Mouse (Mus musculus) forebrain, embryonic 14.5 days (tissue): ENCODE measurements around the gene Slc30a4. TPM values are rescaled to one million over a fixed set of nuclear protein-coding genes. Genes with fewer than 3 reads are reported as not detected.

Source experiments
- ATAC-seq: fragments of 200-750 bp; cut with Nextera tagmentation; 2 replicates; pipeline ENCODE4 v1.8.0; 2017; ENCODE audit warnings: mild to moderate bottlenecking, moderate library complexity
- DNase-seq: peaks from one replicate; pipeline ENCODE4 v3.0.0-alpha.2; 2015; ENCODE audit warnings: low spot score
- H3K27ac ChIP-seq: fragments of 300-500 bp; sonication (generic); 2 replicates; pipeline ENCODE4 v1.5.1; 2014; ENCODE audit warnings: low read depth, mild to moderate bottlenecking, control low read depth, low read length, moderate library complexity
- H3K27me3 ChIP-seq: fragments of 300-500 bp; sonication (generic); replicated peaks from 2 replicates; pipeline ENCODE4 v1.6.1; 2014; ENCODE audit warnings: low read length, control low read depth, mixed read lengths; ENCODE audit not compliant: control insufficient read depth, insufficient read depth
- H3K36me3 ChIP-seq: fragments of 300-500 bp; sonication (generic); 2 replicates; pipeline ENCODE4 v1.6.1; 2014; ENCODE audit warnings: low read length, control low read depth; ENCODE audit not compliant: control insufficient read depth, insufficient read depth
- H3K4me1 ChIP-seq: fragments of 300-500 bp; sonication (generic); 2 replicates; pipeline ENCODE4 v1.6.1; 2014; ENCODE audit warnings: antibody characterized with exemption, low read length, control low read depth; ENCODE audit not compliant: control insufficient read depth, insufficient read depth
- H3K4me2 ChIP-seq: fragments of 300-500 bp; sonication (generic); 2 replicates; pipeline ENCODE4 v1.6.1; 2014; ENCODE audit warnings: mild to moderate bottlenecking, control low read depth, low read length
- H3K4me3 ChIP-seq: fragments of 300-500 bp; sonication (generic); 2 replicates; pipeline ENCODE4 v1.5.1; 2014; ENCODE audit warnings: low read depth, low read length, control low read depth
- H3K9ac ChIP-seq: fragments of 300-500 bp; sonication (generic); 2 replicates; pipeline ENCODE4 v1.6.1; 2014; ENCODE audit warnings: mild to moderate bottlenecking, low read length, control low read depth, moderate library complexity
- H3K9me3 ChIP-seq: fragments of 300-500 bp; sonication (generic); replicated peaks from 2 replicates; pipeline ENCODE4 v1.6.1; 2016; ENCODE audit warnings: low read length, control low read depth, mixed read lengths; ENCODE audit not compliant: control insufficient read depth
- WGBS: fragments of 180-500 bp; shearing (Covaris S2); extraction: QIAGEN DNeasy Blood & Tissue Kit; methylation state at CpG from one replicate; pipeline ENCODE4 v1.1.7; 2014; 5-methylcytosine and 5-hydroxymethylcytosine counted together
- polyA plus RNA-seq: library from polyadenylated mRNA; unstranded; fragments of >200 nt; fragmentation: Nextera tagmentation; extraction: Ambion mirVana; gene quantifications from 2 replicates; pipeline ENCODE4 v1.2.1, GENCODE M21; 2014

The Slc30a4 gene
- polyA plus RNA-seq = 9.8 and 10.0 TPM in 2 replicates

DNA sequence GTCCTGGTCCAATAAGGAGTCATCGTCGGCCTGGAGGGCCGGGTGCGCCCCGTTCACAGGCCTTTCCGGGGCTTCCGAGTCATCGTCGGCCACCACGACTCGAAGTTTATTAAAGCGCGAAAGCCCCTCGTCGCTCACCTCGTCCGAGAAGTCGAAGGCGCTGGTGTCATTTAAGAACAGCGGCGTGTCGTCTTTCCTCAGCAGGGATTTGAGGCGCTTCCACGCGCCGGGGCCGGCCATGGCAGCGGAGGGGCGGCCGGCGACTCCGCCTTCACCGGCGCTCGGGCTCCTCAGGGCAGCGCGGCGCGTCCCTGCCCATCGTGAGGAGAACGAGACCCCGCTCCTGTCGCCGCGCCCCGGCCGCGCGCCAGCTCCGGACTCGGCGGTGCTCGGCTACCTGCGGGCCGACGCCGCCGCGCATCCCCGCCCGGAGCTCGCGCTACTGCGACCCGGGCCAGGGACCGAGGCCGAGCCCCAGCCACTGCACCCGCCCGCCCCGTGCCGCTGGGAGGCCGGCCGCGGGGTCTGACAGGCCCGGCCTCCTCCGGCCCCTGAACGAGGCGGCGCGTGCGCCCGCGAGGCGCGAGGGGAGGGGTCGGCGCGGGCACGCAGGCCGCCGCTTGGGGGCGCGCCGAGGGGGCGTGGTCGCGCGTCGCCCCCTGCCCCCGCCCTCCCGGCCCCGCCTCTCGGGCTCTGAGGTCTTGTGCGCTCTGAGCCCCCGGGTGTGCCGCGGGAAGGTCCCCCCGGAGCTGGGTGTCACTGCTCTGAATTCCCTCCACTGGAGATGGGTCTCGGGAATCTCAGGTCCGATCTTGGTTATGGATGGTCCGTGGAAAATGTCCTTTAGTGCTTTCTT, at the start of gene Slc30a4:
Slc30a4 (minus strand) TSS at position 483 of the 856 bp plus-strand sequence.
- peak within 1 kb of the TSS; percentile 83 for H3K9ac ChIP-seq
- no peaks in the 10 kb centered on the region for H3K9me3 ChIP-seq
- no peaks in the 10 kb centered on the region for H3K27me3 ChIP-seq
- WGBS = under 1% methylated on average over 89 of the region's 111 CpGs
- peak within 1 kb of the TSS; percentile 86 for H3K4me2 ChIP-seq
- H3K4me1 ChIP-seq = peaks cover 15% of the 10 kb centered on the region
- H3K4me3 ChIP-seq = peak within 1 kb of the TSS; percentile 67
- no peaks in the 10 kb centered on the region for H3K36me3 ChIP-seq
- 0 out of 2 replicates have a peak within 1 kb of the TSS, but pooled peaks have one; percentile 14 for H3K27ac ChIP-seq
- peak; percentile 98 for ATAC-seq
- DNase-seq = peak; percentile 82

DNA sequence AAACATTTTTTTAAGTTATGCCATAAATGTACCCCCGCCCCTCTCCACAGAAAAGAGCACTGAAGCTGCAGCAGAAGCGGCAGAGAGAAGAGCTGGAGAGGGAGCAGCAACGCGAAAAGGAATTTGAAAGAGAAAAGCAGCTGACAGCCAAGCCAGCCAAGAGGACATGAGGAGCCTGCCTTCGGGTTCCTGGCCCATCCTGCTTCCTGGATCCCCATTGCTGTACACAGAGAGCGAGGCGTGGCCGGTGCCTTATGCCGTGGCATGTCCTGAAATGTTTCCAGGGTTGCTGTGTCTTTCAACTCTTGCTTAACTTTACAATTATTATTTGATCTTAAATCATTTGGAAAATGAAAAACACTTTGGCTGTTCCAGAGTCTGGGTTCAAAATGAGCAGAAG, 44.0 kb upstream of the Slc30a4 start:
- Histone ChIP-seq H3K9ac (no peak overlapping the region), H3K9me3 (no peaks in the 10 kb centered on the region), H3K4me2 (no peak overlapping the region), H3K4me3 (no peak overlapping the region), H3K36me3 (peaks cover 46% of the 10 kb centered on the region), H3K27me3 (no peaks in the 10 kb centered on the region), H3K27ac (no peak overlapping the region), H3K4me1 (no peaks in the 10 kb centered on the region)
- DNase-seq (no peak), ATAC-seq (no peak)
- WGBS = 89% methylated on average over 9 of the region's 9 CpGs

DNA sequence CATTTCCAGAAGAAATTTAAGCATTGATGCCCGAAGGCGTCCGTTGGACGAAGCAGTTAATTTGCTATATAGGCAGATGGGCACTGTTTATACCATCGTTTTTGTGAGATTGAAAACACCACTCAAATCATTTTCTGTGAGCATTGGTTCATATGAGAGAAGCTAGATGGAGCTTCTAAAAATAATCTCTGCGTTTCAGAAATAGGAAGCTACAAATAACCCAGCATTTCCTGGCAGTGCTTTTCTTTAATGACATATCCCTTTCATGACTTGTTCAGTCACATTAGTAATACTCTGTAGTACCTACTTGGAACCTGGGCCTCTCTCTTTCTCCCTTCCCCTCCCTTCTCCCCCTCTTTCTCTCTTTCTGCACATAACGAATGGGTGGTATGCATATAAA, 36.6 kb upstream of the Slc30a4 start:
- H3K4me1 ChIP-seq = peaks cover 10% of the 10 kb centered on the region; the same call in 1 of the 2 replicates
- no peaks in the 10 kb centered on the region for H3K9me3 ChIP-seq
- ATAC-seq (no peak), DNase-seq (peak; percentile 1)
- WGBS = 36% methylated on average over 7 of the region's 7 CpGs
- peak overlapping the region; percentile 78 for H3K4me2 ChIP-seq
- H3K9ac ChIP-seq = peak overlapping the region; percentile 95
- 0 out of 2 replicates have a peak, but pooled peaks cover 8% of the 10 kb centered on the region for H3K36me3 ChIP-seq
- 0 out of 2 replicates have a peak, but pooled peaks cover 4% of the 10 kb centered on the region for H3K27me3 ChIP-seq
- peak overlapping the region; percentile 84 for H3K4me3 ChIP-seq
- no peak overlapping the region for H3K27ac ChIP-seq

DNA sequence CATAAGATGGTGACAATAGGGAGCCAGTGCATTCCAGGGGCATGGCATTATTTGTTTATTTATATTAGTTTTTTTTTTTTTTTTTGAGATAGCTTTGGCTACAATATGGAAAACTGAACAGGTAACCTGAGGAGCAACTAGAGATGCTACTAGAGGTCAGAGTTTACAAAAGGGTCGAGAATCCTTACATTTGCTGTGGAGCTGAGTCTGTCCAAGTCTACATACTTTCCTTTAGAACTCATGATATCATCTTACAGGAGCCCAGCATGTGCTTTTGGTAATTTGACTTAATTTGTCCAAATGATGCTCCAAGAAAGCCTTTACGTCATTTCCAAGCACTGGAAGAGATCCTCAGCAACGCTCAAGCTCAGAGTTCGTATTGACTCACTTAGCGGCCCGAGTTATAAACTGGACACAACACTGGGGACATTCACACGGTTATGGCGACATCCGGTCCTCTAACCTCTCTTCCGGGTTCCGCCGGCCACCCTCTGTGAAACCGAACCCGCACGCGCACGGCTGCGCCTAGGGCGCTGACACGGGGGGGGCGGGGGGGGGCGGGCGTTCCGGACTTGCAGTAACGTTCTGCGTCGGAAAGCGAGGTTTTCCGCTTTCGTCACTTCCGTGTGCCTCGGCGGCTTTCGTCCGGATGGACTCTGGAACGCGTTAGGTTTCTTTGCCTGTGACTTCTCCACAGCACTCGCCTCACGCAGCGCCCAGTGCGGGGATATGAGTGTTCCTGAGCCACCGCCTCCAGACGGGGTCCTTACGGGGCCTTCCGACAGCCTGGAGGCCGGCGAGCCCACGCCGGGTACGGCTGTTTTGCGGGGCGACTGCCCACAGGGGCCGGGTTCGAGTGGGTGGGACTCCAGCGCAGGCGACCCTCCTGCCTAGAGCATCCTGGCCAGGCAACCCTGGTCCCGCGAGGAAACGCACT, 35.7 kb upstream of the Slc30a4 start, which contains the start of gene Bloc1s6:
Bloc1s6 (plus strand) TSS at position 610 of the 937 bp plus-strand sequence.
- 0 out of 2 replicates have a peak, but pooled peaks cover 3% of the 10 kb centered on the region for H3K36me3 ChIP-seq
- peak within 1 kb of the TSS; percentile 95 for H3K9ac ChIP-seq
- ATAC-seq = peak; percentile 97
- peaks cover 10% of the 10 kb centered on the region; the same call in 1 of the 2 replicates for H3K4me1 ChIP-seq
- peak within 1 kb of the TSS; percentile 91 for H3K27ac ChIP-seq
- DNase-seq = peak; percentile 97
- under 1% methylated on average over 51 of the region's 59 CpGs for WGBS
- H3K9me3 ChIP-seq = no peaks in the 10 kb centered on the region
- peak within 1 kb of the TSS; percentile 78 for H3K4me2 ChIP-seq
- 0 out of 2 replicates have a peak, but pooled peaks cover 4% of the 10 kb centered on the region for H3K27me3 ChIP-seq
- peak within 1 kb of the TSS; percentile 84 for H3K4me3 ChIP-seq

DNA sequence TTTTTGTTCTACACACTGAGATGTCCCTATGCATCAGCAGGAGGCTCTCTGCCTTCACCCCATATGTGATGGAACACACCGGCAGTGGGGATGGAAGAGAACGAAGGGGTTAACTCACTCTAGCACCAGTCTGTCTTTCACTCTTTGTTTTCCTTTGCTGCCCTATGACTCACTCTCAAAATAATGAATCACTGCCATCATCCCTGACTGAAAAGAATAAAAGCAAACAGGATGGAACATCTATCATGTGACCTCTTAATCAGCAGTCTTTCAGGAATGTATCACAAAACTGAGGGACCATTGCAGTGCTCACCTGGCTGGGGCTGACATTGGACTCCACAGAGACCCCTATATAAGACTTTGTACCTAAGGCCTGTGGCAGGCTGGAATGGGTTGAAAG, 29.0 kb upstream of the Slc30a4 start:
- Histone ChIP-seq H3K4me1 (no peaks in the 10 kb centered on the region), H3K9ac (no peak overlapping the region), H3K27ac (no peak overlapping the region), H3K4me3 (no peak overlapping the region), H3K9me3 (no peaks in the 10 kb centered on the region), H3K27me3 (0 out of 2 replicates have a peak, but pooled peaks cover 4% of the 10 kb centered on the region), H3K36me3 (no peaks in the 10 kb centered on the region), H3K4me2 (no peak overlapping the region)
- 65% methylated on average over 2 of the region's 2 CpGs for WGBS
- DNase-seq = no peak
- no peak for ATAC-seq

DNA sequence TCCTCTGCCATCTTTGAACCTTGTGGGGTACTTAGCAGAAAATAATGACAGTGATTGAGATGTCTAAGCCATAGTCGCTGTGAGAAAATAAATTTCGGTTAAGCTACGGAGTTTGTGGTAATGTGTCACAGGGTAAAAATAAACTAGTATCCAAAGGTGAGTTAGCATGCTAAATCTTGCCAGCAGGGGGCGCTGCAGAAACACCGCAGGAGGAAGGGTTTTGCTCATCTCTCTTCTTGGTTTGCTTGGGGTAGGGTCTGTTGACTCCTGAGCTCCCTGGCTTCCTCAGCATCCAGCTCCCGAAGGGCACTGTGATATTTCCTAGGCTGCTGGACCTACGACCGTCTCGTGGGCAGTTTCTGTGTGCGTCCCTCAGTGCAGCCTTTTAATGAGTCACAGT, 23.1 kb upstream of the Slc30a4 start:
- no peak for DNase-seq

DNA sequence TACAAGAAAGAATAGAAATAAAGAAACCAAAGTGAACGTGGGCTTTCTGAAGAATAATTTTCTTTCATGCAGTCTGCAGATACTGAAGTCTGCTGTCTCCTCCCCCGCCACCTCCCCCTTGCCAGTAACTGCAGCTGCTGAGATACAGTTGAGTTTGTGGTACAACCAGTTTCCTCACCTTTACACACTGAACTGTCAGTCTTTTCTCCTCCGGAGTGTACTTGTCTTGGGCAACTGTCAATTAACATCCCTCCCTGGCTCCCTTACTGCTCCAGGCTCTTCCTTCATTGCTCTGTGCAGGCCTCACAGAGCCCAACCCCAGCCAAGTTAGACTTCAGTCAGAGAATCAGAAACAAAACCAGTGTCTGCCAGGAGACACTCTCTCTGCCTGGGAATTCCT, 18.1 kb upstream of the Slc30a4 start:
- H3K27ac ChIP-seq = no peak overlapping the region
- no peaks in the 10 kb centered on the region for H3K36me3 ChIP-seq
- no peaks in the 10 kb centered on the region for H3K9me3 ChIP-seq
- H3K27me3 ChIP-seq = no peaks in the 10 kb centered on the region
- no peak overlapping the region for H3K4me2 ChIP-seq
- ATAC-seq (no peak), DNase-seq (no peak)
- H3K4me3 ChIP-seq = no peak overlapping the region
- no peak overlapping the region for H3K9ac ChIP-seq
- H3K4me1 ChIP-seq = no peaks in the 10 kb centered on the region
- 82% methylated on average over 3 of the region's 3 CpGs for WGBS

More for the DNA sequence above, 23.1 kb upstream of the Slc30a4 start:
- Histone ChIP-seq H3K9me3 (no peaks in the 10 kb centered on the region), H3K4me3 (no peak overlapping the region), H3K27me3 (no peaks in the 10 kb centered on the region), H3K4me1 (no peaks in the 10 kb centered on the region), H3K36me3 (no peaks in the 10 kb centered on the region), H3K9ac (no peak overlapping the region), H3K27ac (no peak overlapping the region), H3K4me2 (no peak overlapping the region)
- WGBS = 59% methylated on average over 10 of the region's 10 CpGs
- ATAC-seq = no peak

DNA sequence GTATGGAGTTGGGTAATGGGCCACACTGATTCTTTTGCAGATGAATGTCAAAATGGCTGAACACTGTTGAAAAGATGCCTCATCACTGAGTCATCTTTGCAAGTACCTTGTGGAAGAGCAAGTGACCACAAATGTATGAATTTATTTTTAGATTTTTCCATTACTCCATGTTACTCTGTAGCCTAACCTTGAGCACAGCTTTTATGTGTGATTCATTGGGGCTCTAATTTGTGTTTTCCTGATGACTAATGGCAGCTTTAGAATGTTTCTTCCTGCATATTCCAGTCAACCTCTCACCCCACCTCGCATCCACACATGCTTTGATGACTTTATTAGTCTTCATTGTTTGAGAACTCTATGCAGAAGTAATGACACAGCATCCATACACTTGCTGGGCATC, 16.8 kb upstream of the Slc30a4 start:
- Histone ChIP-seq H3K36me3 (no peaks in the 10 kb centered on the region), H3K9ac (no peak overlapping the region), H3K4me1 (no peaks in the 10 kb centered on the region), H3K9me3 (no peaks in the 10 kb centered on the region), H3K27me3 (no peaks in the 10 kb centered on the region), H3K4me3 (no peak overlapping the region), H3K27ac (no peak overlapping the region), H3K4me2 (no peak overlapping the region)
- DNase-seq (no peak), ATAC-seq (no peak)
- WGBS = 64% methylated on average over 1 of the region's 1 CpGs
